Mouse (Mus musculus): ENCODE measurements at regions not wholly inside any gene's neighbourhood (a gene's known extent, or its start where the extent isn't known, plus 50 kb on each side); places are given as distances from the start of the nearest gene placed in this dataset.

- DNase-seq (ENCODE audit: low read depth, low spot score) = no peak
These were observed 1550.1 kb downstream of the Cdh8 start for GRCm38 (mm10) chr8:97866148-97866547.

- peak; percentile 18 for DNase-seq (ENCODE audit: low read depth, low spot score)
These were observed 1554.8 kb downstream of the Cdh8 start for GRCm38 (mm10) chr8:97861511-97861910.

DNA sequence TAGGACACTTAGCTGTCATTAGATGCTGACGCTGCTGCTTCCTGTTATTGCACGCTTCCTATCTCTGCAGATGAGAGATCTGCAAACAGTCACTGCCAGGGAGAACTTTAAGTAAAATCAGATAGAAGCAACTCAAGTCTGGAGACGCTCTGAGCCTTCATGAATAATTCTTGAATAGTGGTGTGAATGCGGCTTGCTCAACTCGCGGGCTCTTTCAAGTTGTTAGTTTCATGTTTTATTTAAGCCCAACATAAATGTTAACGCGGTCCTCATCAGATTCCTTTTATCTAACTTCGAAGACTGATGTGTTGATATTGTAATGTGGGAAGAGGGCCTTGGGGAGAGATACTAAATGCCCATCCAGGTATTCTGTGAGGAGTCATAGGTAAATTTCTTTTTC, 1556.1 kb downstream of the Cdh8 start:
- DNase-seq (ENCODE audit: low read depth, low spot score) = no peak

DNA sequence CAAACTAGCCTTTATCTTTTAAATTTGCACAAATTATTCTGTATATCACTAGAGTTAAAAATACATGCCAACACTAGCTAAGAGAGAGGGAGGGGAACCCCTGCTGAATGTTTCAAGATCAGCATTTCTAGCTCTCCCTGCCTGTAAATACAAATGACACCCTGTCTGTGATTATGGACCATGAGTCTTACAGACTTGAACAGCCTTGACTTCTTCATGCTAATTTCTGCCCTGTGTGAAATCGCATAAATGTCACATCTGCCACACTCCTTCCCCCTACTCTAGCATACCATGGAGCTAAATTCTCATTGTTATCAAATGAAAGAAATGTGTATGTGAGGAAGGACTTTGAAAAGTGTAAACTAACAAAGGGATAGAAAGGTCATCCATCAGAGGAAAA, 1559.0 kb downstream of the Cdh8 start:
- DNase-seq (ENCODE audit: low read depth, low spot score) = no peak
